Mouse (Mus musculus) stomach, postnatal 0 days (tissue): ENCODE data around the gene Mical1.

Source experiments
- CTCF ChIP-seq: IDR thresholded peaks from 2 replicates; pipeline ENCODE4 v1.5.1; 2016; ENCODE audit warnings: antibody characterized with exemption, low read depth, mild to moderate bottlenecking, moderate library complexity
- EP300 ChIP-seq: optimal IDR thresholded peaks from 2 replicates; pipeline ENCODE3; 2016; ENCODE audit warnings: antibody characterized with exemption

GRCm38 (mm10) chr10:41486506-41487170, 10.5 kb downstream of the Mical1 start:
- TF ChIP-seq CTCF = no peak
- no peak for TF ChIP-seq EP300
